Mouse (Mus musculus) B cell, adult 2 months (primary cell): ENCODE measurements around the gene Chad.

ENCODE experiments used
- DNase-seq, 2 experiments: peaks; one replicate each; pipeline ENCODE4 v3.0.0; 2022

The Chad gene

GRCm38 (mm10) chr11:94567326-94567725 lies 2.5 kb downstream of the Chad start:
- DNase-seq = no peak

DNA sequence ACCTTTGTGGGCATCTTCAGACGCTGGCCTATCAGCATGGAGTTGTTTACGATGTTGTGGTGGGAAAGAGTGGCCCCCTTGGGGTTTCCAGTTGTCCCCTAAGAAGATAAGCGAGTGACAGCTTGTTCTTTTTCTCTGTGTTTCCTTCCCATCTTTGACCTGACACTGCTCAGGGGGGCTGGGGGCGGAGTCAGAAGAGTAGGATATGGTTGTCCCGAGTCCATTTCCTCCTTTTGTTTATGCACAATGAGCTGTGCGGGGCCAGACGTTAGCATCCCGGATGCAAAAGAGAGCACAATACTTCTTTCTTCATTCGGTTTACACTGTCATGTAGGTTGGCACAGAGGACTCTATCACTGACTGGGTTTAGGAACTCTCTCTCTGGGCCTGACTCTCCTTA lies 5.8 kb downstream of the Chad start:
- DNase-seq = no peak

GRCm38 (mm10) chr11:94571850-94572249 lies 7.0 kb downstream of the Chad start:
- no peak for DNase-seq

DNA sequence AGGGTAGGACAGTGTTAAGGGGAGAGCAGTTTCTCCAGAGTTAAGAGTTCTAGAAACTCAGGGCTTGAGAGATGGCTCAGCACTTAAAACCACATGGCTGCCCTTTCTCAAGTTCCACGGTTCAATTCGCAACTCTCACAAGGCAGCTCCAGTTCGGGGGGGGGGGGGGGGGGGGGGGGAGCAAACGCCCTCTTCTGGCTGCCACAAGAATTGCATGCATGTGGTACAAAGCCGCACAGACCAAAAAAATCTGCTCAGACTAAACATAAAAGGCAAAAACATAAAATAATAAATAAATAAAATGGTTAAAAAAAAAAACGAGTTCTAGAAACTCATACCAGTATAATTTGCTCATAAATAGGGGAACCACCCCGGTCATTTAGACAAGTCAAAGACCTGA lies 9.7 kb downstream of the Chad start:
- no peak for DNase-seq

- no peak for DNase-seq
Observed at GRCm38 (mm10) chr11:94575036-94575435, 10.2 kb downstream of the Chad start.

- DNase-seq = no peak
Observed at GRCm38 (mm10) chr11:94576361-94576760, 11.5 kb downstream of the Chad start.

- no peak for DNase-seq
Observed at GRCm38 (mm10) chr11:94580111-94580740, 15.4 kb downstream of the Chad start.

GRCm38 (mm10) chr11:94585091-94585490 lies 20.2 kb downstream of the Chad start:
- no peak for DNase-seq

DNA sequence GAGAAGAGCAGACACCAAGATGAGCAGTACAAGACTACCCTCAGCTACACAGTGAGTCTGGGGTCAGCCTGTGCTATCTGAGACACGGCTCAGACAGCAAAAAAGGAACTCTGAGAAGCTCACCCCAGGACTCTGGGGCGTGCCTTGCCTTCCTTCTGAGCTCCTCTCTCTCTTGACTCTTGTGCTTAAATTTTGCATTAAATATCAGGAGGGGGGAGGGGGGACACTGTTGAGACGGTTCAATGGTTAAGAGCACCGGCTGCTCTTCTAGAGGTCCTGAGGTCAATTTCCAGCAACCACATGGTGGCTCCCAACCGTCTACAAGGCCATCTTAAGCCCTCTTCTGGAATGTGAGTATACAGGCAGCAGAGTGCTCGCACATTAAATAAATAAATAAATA lies 22.7 kb downstream of the Chad start:
- DNase-seq = no peak

DNA sequence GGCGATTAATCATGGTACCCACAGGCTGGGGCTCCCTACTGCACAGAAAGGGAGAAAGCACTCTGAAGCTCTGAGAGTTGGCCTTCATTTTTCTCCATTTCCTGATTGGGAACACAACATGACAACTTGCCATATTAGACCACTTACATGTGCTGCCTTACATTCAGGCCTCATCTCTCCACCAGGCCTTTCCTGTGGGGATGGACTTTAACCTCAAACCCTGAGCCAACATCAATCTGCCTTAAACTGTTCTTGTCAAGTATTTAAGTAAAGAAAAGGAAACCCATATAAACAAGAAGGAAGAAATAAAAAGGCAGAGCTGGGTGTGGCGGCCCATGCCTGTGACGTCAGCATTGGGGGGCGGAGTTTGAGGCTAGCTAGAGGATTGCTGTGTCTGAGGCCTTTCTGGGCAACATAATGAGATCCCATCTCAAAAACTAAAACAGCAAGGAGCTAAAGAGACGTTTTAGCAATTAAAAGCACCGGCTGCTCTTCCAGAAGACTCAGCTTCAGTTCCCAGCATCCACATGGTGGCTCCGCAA lies 31.5 kb downstream of the Chad start:
- peak; percentile 89 to 90 for DNase-seq

DNA sequence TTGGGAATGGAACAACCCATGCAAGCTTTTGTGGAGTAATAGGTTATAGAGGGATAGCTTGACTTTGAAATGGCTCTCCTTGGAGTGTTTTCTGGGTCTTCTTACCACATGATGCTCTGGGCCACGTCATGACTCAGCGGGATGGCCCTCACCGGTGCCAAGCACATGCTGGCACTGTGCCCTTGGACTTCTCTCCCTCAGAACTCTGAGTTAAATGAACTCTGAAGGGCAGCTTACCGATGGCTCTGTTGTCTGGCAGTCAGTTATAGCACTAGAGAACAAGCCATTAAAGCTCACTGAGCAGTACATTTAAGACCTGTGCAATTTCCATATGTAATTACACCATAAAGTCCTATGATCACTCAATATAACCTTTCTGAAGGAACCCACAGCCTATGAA lies 32.5 kb downstream of the Chad start:
- no peak for DNase-seq

GRCm38 (mm10) chr11:94598437-94599120 lies 33.7 kb downstream of the Chad start:
- DNase-seq = no peak

DNA sequence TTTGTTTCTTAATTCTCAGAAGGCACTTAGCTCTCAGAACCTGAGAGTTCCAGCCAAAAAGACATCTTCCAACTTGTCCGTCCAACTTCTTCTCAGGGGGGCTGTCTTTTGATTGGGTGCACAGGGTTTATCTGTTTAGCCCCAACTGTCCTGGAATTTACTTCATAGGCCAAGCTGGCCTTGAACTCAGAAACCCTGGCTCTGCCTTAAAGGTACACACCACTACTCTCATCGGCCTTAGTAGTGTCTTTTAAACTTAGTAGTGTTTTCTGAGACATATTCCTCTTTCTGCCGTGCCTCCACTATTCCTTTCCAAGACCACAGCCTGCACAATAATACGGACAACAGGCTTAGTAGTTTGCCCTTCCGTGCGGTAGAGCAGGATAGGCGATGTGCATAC lies 35.6 kb downstream of the Chad start:
- no peak for DNase-seq

GRCm38 (mm10) chr11:94601321-94602281 lies 36.8 kb downstream of the Chad start, which contains the start of gene Acsf2:
TSS of gene Acsf2 (minus strand) at chr11:94601871.
- DNase-seq = peak; percentile 77 to 78

DNA sequence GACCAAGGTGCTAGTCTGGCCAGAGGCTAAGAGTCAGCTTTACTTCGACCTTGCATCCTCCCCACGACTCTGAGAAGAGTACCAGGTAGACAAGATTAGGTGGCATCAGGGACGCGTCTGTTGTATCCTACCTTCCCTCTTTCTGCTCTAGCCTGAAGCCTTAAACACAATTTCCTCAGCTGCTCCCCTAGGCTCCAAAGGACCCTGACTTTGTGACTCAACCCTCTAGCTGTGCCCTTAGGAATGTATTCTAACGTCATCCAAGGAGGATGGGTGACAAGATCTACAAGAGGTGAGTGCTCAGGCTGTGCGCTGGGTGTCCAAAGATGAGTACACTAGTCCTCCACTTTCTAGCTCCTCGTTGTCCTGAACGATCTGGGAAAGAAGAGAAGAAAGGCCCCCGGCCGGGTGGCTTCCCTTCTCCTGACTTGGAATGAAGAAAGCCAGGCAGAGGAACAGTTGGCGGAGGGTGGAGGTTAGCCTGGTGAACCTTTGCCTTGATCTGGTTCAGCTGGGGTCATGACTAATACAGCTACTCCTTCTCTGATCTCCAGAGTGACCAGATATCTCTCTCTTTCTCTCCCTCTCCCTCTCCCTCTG lies 37.6 kb downstream of the Chad start:
- no peak for DNase-seq

GRCm38 (mm10) chr11:94610744-94611740 lies 46.2 kb downstream of the Chad start:
- DNase-seq = peak; percentile 21 to 47

DNA sequence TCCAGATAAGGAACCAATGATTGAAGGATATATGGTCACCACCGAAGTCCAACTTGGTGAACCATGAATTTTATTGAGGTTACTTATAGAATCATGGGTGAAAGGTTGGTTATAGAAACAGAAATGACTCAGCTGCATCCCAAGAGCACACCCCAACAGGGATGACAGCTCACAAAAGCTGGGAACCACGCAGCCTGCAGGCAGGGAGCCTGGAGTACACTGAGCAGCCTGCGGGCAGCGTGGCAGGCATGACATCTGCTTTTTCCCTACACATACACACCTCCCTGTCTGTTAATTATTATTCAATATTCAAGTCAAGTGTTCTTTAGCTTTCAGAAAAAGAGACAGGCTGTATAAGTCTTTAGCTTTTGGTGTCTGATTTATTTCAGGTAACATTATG lies 49.8 kb downstream of the Chad start:
- DNase-seq = no peak

- no peak for DNase-seq
Observed at GRCm38 (mm10) chr11:94615494-94615893, 50.6 kb downstream of the Chad start.

- DNase-seq = no peak
Observed at GRCm38 (mm10) chr11:94617646-94618045, 52.8 kb downstream of the Chad start.
